Mouse (Mus musculus): ENCODE results near the gene Tnip2.

DNA sequence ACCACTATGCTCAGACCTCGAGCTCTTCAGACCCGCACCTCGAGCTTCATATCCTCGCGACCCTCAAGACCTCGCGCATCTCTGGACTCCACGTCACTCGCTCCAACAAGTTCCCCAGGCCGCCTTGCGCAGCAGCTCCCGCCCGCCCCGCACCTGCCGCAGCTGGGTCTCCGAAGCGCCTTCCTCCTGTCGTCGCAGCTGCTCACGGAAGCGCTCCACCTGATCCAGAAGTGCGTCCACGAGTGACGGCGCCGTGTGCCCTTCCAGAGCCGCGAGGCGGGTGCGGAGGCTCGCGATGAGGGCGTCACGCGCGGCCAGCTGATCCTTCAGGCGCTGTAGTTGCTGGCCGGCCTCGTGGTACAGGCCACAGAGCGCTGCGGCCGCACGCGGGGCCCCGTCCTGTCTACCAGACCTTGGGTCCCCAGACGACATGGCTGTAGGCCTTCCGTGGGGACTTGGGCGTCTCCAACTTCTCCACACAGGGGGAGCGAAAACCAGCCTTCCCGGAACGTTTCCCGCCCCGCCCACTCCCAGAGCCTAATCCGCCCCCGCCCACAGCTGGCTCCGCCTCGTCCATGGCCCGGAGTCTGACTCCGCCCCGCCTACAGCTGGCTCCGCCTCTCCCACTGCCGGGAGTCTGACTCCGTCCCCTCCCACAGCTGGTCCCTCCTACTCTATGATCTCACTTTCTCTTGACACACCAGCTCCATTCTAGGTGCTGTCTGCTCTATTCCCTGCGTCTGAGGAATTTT is at the start of gene Tnip2:
- TF ChIP-seq TBP (conservative IDR thresholded peaks at IDR 0.05; ENCODE audit: low read depth, low read length) (0 out of 2 replicates have a peak, but pooled peaks have one; percentile 29), CTCF (conservative IDR thresholded peaks at IDR 0.05 in 1 of 2, IDR thresholded peaks at IDR 0.05 in 1 of 2; ENCODE audit: low read depth in 2 of 2, low read length in 2 of 2) (no peak), RAD21 (IDR thresholded peaks at IDR 0.05; ENCODE audit: low read depth, low read length) (no peak)

All from CH12.LX (cell line).